Mouse (Mus musculus): ENCODE results near the gene Cdsn. TPM values are rescaled to one million over a fixed set of nuclear protein-coding genes. Genes with fewer than 3 reads are reported as not detected.

The Cdsn gene
- polyA plus RNA-seq, 1 experiment from 2014 or later, result 0.25 TPM

DNA sequence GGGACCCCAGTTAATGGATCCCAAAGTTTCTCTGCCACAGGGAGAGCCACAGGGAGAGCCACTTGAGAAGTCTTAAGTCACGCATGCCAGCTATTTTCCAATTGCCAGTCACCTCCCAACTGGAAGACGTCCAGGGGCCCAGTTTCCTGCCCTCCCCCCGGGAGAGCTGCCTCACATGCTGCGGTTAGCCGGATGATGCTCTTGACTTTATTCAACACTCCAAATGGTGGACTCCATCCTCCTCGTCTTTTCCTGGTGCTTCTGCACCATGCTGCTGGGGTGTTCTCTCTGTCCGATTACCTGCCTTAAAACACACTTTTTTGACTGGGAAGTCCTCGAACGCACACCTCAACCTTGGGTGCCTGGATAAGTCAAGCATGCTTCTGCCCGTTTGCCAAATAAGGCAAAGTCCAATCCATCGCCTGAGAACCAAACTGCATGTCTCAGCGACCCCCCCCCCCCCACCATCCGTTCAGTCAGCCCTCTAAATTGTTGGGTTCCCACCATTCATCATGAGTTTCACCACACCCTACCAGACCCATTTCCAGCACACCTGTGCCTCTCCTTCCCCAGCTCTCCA is 4.3 kb downstream of the Cdsn start:
- H3K4me1 ChIP-seq (replicated peaks; ENCODE audit: control insufficient read depth, insufficient read depth, low read length), result no peaks in the 10 kb centered on the region
- WGBS, result 94% methylated on average over 12 of the region's 13 CpGs

DNA sequence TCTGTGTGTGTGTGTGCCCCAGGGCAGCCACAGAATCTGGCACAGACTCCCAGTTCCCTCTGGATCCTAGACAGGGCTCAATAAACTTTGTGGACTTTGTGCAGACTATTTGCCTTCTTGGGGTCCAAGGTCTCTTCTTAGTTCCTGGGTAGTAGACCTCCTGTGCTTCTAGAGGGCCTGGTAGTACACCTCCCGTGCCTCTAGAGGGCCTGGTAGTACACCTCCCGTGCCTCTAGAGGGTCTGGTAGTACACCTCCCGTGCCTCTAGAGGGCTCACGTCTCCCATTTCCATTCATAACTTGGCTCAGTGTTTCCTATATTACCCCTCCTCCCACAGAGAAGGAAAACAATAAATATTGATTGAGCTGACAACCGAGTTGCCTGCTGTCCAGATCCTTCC is 4.9 kb downstream of the Cdsn start:
- Histone ChIP-seq H3K9me3 (ENCODE audit: control insufficient read depth, low read length) (no peaks in the 10 kb centered on the region), H3K4me3 (replicated peaks; ENCODE audit: low read length) (no peak overlapping the region), H3K4me1 (replicated peaks; ENCODE audit: control insufficient read depth, insufficient read depth, low read length) (no peaks in the 10 kb centered on the region), H3K36me3 (replicated peaks; ENCODE audit: control insufficient read depth, insufficient read depth) (no peaks in the 10 kb centered on the region), H3K27ac (no peak overlapping the region), H3K4me2 (replicated peaks) (no peak overlapping the region), H3K27me3 (ENCODE audit: control insufficient read depth, insufficient read depth, low read length) (no peaks in the 10 kb centered on the region), H3K9ac (no peak overlapping the region)
- ATAC-seq (ENCODE audit: low FRiP score), result no peak
- peak; percentile 61 for DNase-seq (ENCODE audit: low spot score)
- WGBS, result 30% methylated on average over 5 of the region's 5 CpGs

More for the DNA sequence above, 4.3 kb downstream of the Cdsn start:
- no peak for ATAC-seq (ENCODE audit: low FRiP score)
- H3K4me3 ChIP-seq (replicated peaks; ENCODE audit: low read length), result no peak overlapping the region
- H3K27ac ChIP-seq, result no peak overlapping the region
- no peaks in the 10 kb centered on the region for H3K36me3 ChIP-seq (replicated peaks; ENCODE audit: control insufficient read depth, insufficient read depth)
- DNase-seq (ENCODE audit: low spot score), result no peak
- H3K4me2 ChIP-seq (replicated peaks), result no peak overlapping the region
- no peaks in the 10 kb centered on the region for H3K9me3 ChIP-seq (ENCODE audit: control insufficient read depth, low read length)
- no peak overlapping the region for H3K9ac ChIP-seq
- H3K27me3 ChIP-seq (ENCODE audit: control insufficient read depth, insufficient read depth, low read length), result no peaks in the 10 kb centered on the region

DNA sequence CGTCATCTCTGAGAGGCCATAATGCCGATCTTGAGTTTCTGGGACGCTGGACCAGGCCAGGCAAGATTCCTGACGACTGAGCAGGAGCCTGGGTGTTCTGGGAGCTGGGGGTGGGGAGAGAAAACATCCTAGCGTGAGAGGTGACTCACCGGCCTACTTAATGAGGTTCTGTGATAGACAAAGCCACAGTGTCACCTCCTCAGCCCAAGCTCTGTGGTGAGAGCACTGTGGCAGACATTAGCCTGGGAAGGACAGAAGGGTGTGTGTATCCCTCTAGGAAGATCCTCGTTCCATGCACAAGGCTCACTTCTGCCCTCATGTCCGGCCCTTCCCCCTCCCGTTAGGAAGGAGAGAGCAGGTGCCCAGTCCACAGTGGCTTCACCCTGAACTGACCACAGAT is 5.4 kb downstream of the Cdsn start:
- H3K4me1 ChIP-seq (replicated peaks; ENCODE audit: control insufficient read depth, insufficient read depth, low read length), result no peaks in the 10 kb centered on the region
- H3K27me3 ChIP-seq (ENCODE audit: control insufficient read depth, insufficient read depth, low read length), result no peaks in the 10 kb centered on the region
- H3K27ac ChIP-seq, result no peak overlapping the region
- H3K4me2 ChIP-seq (replicated peaks), result no peak overlapping the region
- no peak overlapping the region for H3K9ac ChIP-seq
- WGBS, result 78% methylated on average over 9 of the region's 9 CpGs
- no peaks in the 10 kb centered on the region for H3K36me3 ChIP-seq (replicated peaks; ENCODE audit: control insufficient read depth, insufficient read depth)
- no peak for DNase-seq (ENCODE audit: low spot score)
- no peak for ATAC-seq (ENCODE audit: low FRiP score)
- no peaks in the 10 kb centered on the region for H3K9me3 ChIP-seq (ENCODE audit: control insufficient read depth, low read length)
- no peak overlapping the region for H3K4me3 ChIP-seq (replicated peaks; ENCODE audit: low read length)

DNA sequence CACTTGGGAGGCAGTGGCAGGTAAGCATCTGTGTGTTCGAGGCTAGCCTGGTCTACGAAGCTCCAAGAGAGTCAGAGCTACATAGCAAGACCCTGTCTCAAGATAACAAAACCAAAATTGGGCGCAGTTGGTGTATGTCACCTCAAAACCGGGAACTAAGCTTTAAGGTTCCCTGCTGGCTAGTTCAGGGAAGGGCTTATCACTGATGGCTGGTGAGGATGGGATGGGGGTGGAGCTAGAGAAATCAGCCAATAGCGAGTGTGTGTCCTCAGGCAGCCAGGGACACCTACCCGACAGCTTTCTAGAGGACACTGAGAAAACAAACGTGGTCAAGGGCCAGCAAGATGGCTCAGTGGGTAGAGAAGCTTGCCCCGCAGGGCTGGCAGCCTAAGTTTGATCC is 6.3 kb downstream of the Cdsn start:
- H3K4me3 ChIP-seq (replicated peaks; ENCODE audit: low read length), result no peak overlapping the region
- no peaks in the 10 kb centered on the region for H3K36me3 ChIP-seq (replicated peaks; ENCODE audit: control insufficient read depth, insufficient read depth)
- H3K4me1 ChIP-seq (replicated peaks; ENCODE audit: control insufficient read depth, insufficient read depth, low read length), result no peaks in the 10 kb centered on the region
- ATAC-seq (ENCODE audit: low FRiP score) (no peak), DNase-seq (ENCODE audit: low spot score) (no peak)
- no peaks in the 10 kb centered on the region for H3K27me3 ChIP-seq (ENCODE audit: control insufficient read depth, insufficient read depth, low read length)
- no peaks in the 10 kb centered on the region for H3K9me3 ChIP-seq (ENCODE audit: control insufficient read depth, low read length)
- 66% methylated on average over 8 of the region's 8 CpGs for WGBS
- no peak overlapping the region for H3K27ac ChIP-seq
- H3K4me2 ChIP-seq (replicated peaks), result no peak overlapping the region
- H3K9ac ChIP-seq, result no peak overlapping the region

DNA sequence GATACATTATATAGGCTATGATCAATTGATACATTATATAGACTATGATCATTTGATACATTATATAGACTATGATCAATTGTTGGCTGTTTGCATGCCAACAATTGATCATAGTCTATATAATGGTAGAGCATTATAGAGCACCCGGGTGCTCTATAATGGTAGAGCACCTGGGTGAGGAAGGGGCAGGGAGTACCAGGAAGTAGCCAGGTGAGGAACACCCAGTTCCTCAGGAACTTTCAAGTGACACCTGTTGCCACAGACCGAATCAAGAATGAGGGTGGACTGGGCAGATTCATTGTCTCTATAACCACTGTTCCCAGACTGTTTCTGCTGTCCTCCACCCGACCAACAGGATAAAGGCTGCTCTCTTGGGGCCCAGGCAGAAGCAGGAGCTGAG is 15.2 kb downstream of the Cdsn start, which contains the start of gene 2300002M23Rik:
2300002M23Rik (plus strand) TSS at position 301 of the 400 bp plus-strand sequence.
- ATAC-seq (ENCODE audit: low FRiP score) (no peak), DNase-seq (ENCODE audit: low spot score) (no peak)
- 64% methylated on average over 3 of the region's 3 CpGs for WGBS
- Histone ChIP-seq H3K9ac (no peak within 1 kb of the TSS), H3K4me1 (replicated peaks; ENCODE audit: control insufficient read depth, insufficient read depth, low read length) (0 out of 2 replicates have a peak, but pooled peaks cover 3% of the 10 kb centered on the region), H3K36me3 (replicated peaks; ENCODE audit: control insufficient read depth, insufficient read depth) (no peaks in the 10 kb centered on the region), H3K9me3 (ENCODE audit: control insufficient read depth, low read length) (no peaks in the 10 kb centered on the region), H3K4me3 (replicated peaks; ENCODE audit: low read length) (no peak within 1 kb of the TSS), H3K27me3 (ENCODE audit: control insufficient read depth, insufficient read depth, low read length) (peaks cover 17% of the 10 kb centered on the region), H3K4me2 (replicated peaks) (no peak within 1 kb of the TSS), H3K27ac (no peak within 1 kb of the TSS)

DNA sequence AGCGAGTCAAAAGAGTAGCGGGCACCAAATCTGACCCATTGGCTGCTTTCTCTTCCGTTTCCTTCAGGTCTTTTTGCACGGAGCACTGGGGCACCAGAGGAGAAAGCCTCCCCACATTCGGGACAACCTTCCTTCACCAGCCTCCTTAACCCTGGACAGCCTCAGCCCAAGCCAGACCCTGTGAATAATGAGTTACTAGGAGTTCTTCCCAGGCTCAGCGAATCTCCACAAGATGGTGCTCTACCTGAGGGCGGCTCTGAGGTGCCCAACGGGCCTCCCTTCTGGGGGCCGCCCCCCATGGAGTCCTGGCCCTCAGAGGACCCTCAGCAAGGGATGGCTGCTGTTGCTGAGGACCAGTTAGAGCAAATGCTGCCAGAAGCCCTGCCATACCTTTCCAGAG is 15.8 kb downstream of the Cdsn start:
- WGBS, result 27% methylated on average over 9 of the region's 9 CpGs
- H3K36me3 ChIP-seq (replicated peaks; ENCODE audit: control insufficient read depth, insufficient read depth), result no peaks in the 10 kb centered on the region
- no peak overlapping the region for H3K9ac ChIP-seq
- peaks cover 17% of the 10 kb centered on the region for H3K27me3 ChIP-seq (ENCODE audit: control insufficient read depth, insufficient read depth, low read length)
- no peak overlapping the region for H3K4me3 ChIP-seq (replicated peaks; ENCODE audit: low read length)
- H3K4me1 ChIP-seq (replicated peaks; ENCODE audit: control insufficient read depth, insufficient read depth, low read length), result 0 out of 2 replicates have a peak, but pooled peaks cover 3% of the 10 kb centered on the region
- ATAC-seq (ENCODE audit: low FRiP score), result no peak
- no peak overlapping the region for H3K4me2 ChIP-seq (replicated peaks)
- H3K27ac ChIP-seq, result no peak overlapping the region
- no peaks in the 10 kb centered on the region for H3K9me3 ChIP-seq (ENCODE audit: control insufficient read depth, low read length)
- DNase-seq (ENCODE audit: low spot score), result no peak

DNA sequence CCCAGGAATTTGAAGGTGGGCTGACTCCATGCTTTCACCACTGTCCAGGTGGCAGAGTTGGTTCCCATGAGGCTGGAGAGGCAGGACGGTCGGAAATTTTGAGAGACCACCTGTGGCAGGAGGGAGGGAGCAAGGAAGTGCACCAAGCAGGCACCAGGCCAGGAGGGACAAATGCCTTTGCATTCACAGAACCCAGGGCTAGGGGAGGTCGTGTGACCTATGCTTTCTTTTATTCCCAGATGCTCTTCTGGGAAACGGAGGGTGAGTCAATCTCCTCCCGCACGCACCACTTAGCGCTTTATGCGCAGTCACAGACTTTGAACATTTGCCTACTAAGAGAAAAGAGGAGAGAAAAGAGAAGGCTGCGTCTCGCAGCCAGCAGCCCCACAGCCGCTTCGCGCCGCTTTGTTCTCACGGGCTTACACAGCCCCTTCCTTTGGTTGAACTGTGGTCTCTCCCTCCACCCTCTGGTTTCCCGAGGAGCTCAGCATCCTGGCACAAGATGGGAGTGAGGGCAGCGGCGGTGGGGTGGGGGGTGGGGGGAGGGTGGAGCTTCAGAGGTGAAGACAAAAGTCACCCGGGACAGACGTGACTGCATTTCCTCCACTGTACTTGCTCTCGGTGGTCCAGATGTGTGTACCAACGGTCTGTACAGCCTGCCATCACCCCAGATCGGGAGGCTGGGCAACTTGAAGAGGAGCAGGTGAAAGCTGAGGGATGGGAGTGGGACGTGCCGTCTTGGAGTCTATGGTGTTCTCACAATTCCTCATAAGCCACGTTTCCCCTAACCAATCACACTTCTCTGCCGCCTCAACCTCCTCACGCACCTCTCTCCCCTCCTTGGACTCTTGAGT is 17.4 kb downstream of the Cdsn start:
- Histone ChIP-seq H3K4me3 (replicated peaks; ENCODE audit: low read length) (peak overlapping the region; percentile 23), H3K36me3 (replicated peaks; ENCODE audit: control insufficient read depth, insufficient read depth) (no peaks in the 10 kb centered on the region), H3K9ac (peak overlapping the region; percentile 59), H3K9me3 (ENCODE audit: control insufficient read depth, low read length) (no peaks in the 10 kb centered on the region), H3K4me2 (replicated peaks) (peak overlapping the region; percentile 53), H3K27ac (no peak overlapping the region), H3K4me1 (replicated peaks; ENCODE audit: control insufficient read depth, insufficient read depth, low read length) (0 out of 2 replicates have a peak, but pooled peaks cover 3% of the 10 kb centered on the region), H3K27me3 (ENCODE audit: control insufficient read depth, insufficient read depth, low read length) (peaks cover 17% of the 10 kb centered on the region)
- WGBS, result under 1% methylated on average over 28 of the region's 28 CpGs
- DNase-seq (ENCODE audit: low spot score) (no peak), ATAC-seq (ENCODE audit: low FRiP score) (peak; percentile 62; the same call in 1 of the 2 replicates)

DNA sequence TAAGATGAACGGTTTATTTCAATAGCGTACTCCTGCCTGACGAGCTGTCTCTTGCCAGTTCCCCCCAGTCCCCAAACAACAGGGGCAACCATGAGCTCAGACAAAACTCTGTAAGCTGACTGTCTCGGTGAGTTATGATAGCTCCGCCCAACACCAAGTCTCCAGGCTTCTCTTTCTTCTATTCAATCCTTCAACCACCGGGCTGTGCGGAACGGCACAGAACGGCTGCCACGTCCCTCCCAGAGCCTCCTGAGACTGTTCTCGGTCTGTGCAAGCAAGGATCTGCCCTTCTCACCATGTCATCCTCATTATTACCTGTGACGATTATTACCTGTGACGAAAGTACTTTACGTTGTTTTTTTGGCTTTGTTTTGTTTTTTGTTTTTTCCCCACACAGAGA is 18.9 kb downstream of the Cdsn start:
- Histone ChIP-seq H3K9me3 (ENCODE audit: control insufficient read depth, low read length) (no peaks in the 10 kb centered on the region), H3K27ac (no peak overlapping the region), H3K4me3 (replicated peaks; ENCODE audit: low read length) (no peak overlapping the region), H3K9ac (no peak overlapping the region), H3K4me1 (replicated peaks; ENCODE audit: control insufficient read depth, insufficient read depth, low read length) (0 out of 2 replicates have a peak, but pooled peaks cover 3% of the 10 kb centered on the region), H3K4me2 (replicated peaks) (no peak overlapping the region), H3K27me3 (ENCODE audit: control insufficient read depth, insufficient read depth, low read length) (peaks cover 17% of the 10 kb centered on the region), H3K36me3 (replicated peaks; ENCODE audit: control insufficient read depth, insufficient read depth) (no peaks in the 10 kb centered on the region)
- DNase-seq (ENCODE audit: low spot score) (no peak), ATAC-seq (ENCODE audit: low FRiP score) (no peak)
- WGBS, result 58% methylated on average over 14 of the region's 14 CpGs

DNA sequence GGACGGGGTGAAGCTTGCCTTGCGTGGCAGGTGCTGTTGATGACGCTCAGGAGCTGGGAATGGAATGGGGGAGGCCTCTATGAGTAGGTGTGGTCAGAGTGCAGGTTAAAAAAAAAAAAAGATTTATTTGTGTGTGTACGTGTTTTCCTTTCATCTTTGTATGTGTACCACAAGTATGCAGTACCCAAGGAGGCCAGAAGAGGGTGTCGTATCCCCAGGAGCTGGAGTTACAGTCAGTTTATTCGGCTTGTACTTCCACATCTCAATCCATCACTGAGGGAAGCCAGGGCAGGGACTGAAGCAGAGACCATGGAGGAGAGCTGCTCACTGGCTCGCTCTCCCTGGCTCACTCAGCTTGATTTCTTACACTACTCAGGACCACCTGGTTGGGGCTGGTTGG is 19.5 kb downstream of the Cdsn start:
- Histone ChIP-seq H3K9me3 (ENCODE audit: control insufficient read depth, low read length) (no peaks in the 10 kb centered on the region), H3K4me3 (replicated peaks; ENCODE audit: low read length) (no peak overlapping the region), H3K27ac (no peak overlapping the region), H3K9ac (no peak overlapping the region), H3K4me1 (replicated peaks; ENCODE audit: control insufficient read depth, insufficient read depth, low read length) (0 out of 2 replicates have a peak, but pooled peaks cover 3% of the 10 kb centered on the region), H3K4me2 (replicated peaks) (no peak overlapping the region), H3K27me3 (ENCODE audit: control insufficient read depth, insufficient read depth, low read length) (peaks cover 17% of the 10 kb centered on the region), H3K36me3 (replicated peaks; ENCODE audit: control insufficient read depth, insufficient read depth) (no peaks in the 10 kb centered on the region)
- WGBS, result 96% methylated on average over 7 of the region's 7 CpGs
- ATAC-seq (ENCODE audit: low FRiP score) (no peak), DNase-seq (ENCODE audit: low spot score) (no peak)
